Mouse (Mus musculus): ENCODE results near the gene Amd1. TPM values are rescaled to one million over a fixed set of nuclear protein-coding genes. Genes with fewer than 3 reads are reported as not detected.

The Amd1 gene
- polyA plus RNA-seq, 1 experiment = 114 TPM

DNA sequence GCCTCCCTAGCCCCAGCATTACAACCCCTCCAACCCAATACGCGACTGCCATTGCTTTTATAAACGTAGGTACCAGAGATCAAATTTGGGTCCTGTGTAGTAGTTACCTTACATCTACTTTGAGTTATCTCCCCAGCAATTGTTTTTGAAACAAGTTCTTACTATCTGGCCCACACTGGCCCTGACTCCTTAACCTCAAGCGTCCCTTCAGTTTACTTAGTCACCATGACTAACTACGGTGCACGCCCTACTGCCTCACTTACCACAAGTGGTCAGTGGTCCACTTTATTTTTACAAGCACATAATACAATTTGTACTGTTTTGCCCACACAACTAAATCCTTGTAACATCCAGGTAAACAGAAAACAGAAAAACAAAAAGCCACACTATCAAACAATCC lies 9.3 kb downstream of the Amd1 start:
- Histone ChIP-seq H3K27ac (ENCODE audit: insufficient read depth, low read length) (no peak overlapping the region), H3K4me1 (ENCODE audit: control insufficient read depth, insufficient read depth, low read length) (peaks cover 3% of the 10 kb centered on the region; the same call in 1 of the 2 replicates), H3K4me3 (replicated peaks; ENCODE audit: insufficient read depth, low read depth, low read length) (no peak overlapping the region), H3K27me3 (ENCODE audit: control insufficient read depth, insufficient read depth, low read length) (no peaks in the 10 kb centered on the region)
- 92% methylated on average over 6 of the region's 6 CpGs for WGBS
- DNase-seq = no peak
- TF ChIP-seq CTCF (IDR thresholded peaks at IDR 0.05; ENCODE audit: borderline replicate concordance, insufficient read depth, low read depth, low read length) (no peak), POLR2A (IDR thresholded peaks at IDR 0.05; ENCODE audit: borderline replicate concordance, insufficient read depth, low read length) (no peak)

DNA sequence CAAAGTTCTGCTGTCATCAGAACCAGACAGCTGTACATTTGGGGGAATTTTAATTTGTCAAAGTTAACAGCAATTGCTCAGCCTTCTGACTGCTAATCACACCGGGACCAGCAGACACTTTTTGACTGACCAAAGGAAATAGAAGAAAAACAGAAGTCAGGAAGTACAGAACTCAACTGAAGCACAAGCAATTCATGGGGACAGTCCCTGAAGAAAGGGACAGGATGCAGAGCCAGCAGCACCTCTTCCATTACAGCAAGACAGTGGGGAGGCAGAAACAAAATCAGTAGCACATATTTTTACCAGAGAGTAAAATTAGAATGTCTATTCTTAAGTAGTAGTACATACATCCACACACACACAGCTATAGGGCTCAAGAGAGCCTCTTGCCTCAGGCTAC lies 15.2 kb downstream of the Amd1 start:
- Histone ChIP-seq H3K4me3 (replicated peaks; ENCODE audit: insufficient read depth, low read depth, low read length) (no peak overlapping the region), H3K27me3 (ENCODE audit: control insufficient read depth, insufficient read depth, low read length) (no peaks in the 10 kb centered on the region), H3K27ac (ENCODE audit: insufficient read depth, low read length) (no peak overlapping the region), H3K4me1 (ENCODE audit: control insufficient read depth, insufficient read depth, low read length) (no peaks in the 10 kb centered on the region)
- TF ChIP-seq CTCF (IDR thresholded peaks at IDR 0.05; ENCODE audit: borderline replicate concordance, insufficient read depth, low read depth, low read length) (no peak), POLR2A (IDR thresholded peaks at IDR 0.05; ENCODE audit: borderline replicate concordance, insufficient read depth, low read length) (no peak)
- 89% methylated on average over 1 of the region's 1 CpGs for WGBS
- no peak for DNase-seq

DNA sequence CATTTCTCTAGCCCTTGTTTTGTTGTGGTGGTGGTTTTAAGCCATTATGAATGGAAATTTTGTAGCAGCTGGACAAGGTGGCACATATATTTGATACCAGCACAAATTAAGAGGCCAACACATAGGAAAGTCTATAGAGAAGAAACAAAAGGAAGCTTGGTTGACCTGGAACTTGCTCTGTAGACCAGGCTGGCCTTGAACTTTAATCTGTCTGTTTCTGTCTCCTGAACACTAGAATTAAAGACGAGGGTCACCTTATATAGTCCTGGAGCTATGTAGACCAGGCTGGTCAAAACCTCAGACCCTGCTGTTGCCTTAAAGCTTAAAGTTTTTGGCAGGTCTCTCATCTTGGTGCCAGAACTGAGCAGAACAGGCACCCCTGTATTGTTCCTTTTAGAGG lies 16.4 kb downstream of the Amd1 start:
- DNase-seq = no peak
- H3K4me3 ChIP-seq (replicated peaks; ENCODE audit: insufficient read depth, low read depth, low read length) = no peak overlapping the region
- no peak for TF ChIP-seq POLR2A (IDR thresholded peaks at IDR 0.05; ENCODE audit: borderline replicate concordance, insufficient read depth, low read length)
- no peak for TF ChIP-seq CTCF (IDR thresholded peaks at IDR 0.05; ENCODE audit: borderline replicate concordance, insufficient read depth, low read depth, low read length)
- no peak overlapping the region for H3K27ac ChIP-seq (ENCODE audit: insufficient read depth, low read length)
- WGBS = 65% methylated on average over 1 of the region's 1 CpGs
- H3K4me1 ChIP-seq (ENCODE audit: control insufficient read depth, insufficient read depth, low read length) = no peaks in the 10 kb centered on the region
- no peaks in the 10 kb centered on the region for H3K27me3 ChIP-seq (ENCODE audit: control insufficient read depth, insufficient read depth, low read length)

DNA sequence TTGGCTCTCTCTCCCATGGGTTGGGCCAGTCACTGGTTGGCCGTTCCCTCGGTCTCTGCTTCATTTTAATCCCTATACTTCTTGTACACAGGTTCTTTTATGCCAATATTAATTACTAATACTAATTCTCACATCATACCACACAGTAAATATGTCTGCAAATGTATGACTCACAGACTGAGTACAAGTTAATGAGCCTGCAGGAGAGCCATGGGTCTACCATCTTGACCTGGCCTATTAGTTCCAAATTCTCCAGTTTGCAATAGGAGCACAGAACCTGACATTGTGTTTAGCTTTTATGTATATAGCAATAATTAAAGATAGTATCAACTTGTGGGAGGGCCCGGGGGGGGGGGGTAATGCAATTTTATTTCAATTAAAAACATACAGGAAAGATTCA lies 17.0 kb downstream of the Amd1 start:
- Histone ChIP-seq H3K27me3 (ENCODE audit: control insufficient read depth, insufficient read depth, low read length) (no peaks in the 10 kb centered on the region), H3K27ac (ENCODE audit: insufficient read depth, low read length) (no peak overlapping the region), H3K4me1 (ENCODE audit: control insufficient read depth, insufficient read depth, low read length) (no peaks in the 10 kb centered on the region), H3K4me3 (replicated peaks; ENCODE audit: insufficient read depth, low read depth, low read length) (no peak overlapping the region)
- no peak for DNase-seq
- TF ChIP-seq POLR2A (IDR thresholded peaks at IDR 0.05; ENCODE audit: borderline replicate concordance, insufficient read depth, low read length) (no peak), CTCF (IDR thresholded peaks at IDR 0.05; ENCODE audit: borderline replicate concordance, insufficient read depth, low read depth, low read length) (no peak)
- 73% methylated on average over 3 of the region's 3 CpGs for WGBS

DNA sequence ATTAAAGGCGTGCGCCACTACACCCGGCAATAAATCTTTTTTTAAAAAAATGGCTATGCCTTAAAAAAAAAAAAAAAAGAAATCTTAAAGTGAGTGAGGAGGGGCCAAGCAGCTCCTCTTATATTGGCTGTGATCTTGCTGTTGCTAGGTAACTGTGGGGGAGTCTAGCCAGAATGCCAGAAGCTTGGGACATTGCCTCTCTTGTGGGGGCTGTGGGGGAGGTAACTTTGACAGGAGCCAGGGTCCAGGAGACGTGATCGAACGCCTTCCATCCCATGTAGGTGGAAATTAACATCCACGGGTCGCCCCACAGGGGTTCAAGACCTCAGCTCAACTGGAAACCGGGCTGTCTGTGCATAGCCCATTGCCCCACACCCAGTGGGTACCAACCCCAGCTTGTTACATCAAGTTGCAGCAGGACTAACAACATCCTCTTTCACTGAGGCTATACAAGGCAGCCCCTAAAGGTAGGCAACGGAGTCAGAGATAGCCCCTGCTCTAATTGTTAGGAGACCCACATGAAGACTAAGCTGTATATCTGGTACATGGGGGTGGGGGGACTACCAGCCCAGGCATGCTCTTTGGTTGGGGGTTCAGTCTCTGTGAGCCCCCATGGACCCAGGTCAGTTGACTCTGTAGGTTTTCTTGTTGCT lies 17.7 kb downstream of the Amd1 start:
- Histone ChIP-seq H3K27me3 (ENCODE audit: control insufficient read depth, insufficient read depth, low read length) (no peaks in the 10 kb centered on the region), H3K4me3 (replicated peaks; ENCODE audit: insufficient read depth, low read depth, low read length) (no peak overlapping the region), H3K4me1 (ENCODE audit: control insufficient read depth, insufficient read depth, low read length) (no peaks in the 10 kb centered on the region), H3K27ac (ENCODE audit: insufficient read depth, low read length) (no peak overlapping the region)
- 43% methylated on average over 10 of the region's 10 CpGs for WGBS
- no peak for TF ChIP-seq POLR2A (IDR thresholded peaks at IDR 0.05; ENCODE audit: borderline replicate concordance, insufficient read depth, low read length)
- TF ChIP-seq CTCF (IDR thresholded peaks at IDR 0.05; ENCODE audit: borderline replicate concordance, insufficient read depth, low read depth, low read length) = no peak
- DNase-seq = no peak

DNA sequence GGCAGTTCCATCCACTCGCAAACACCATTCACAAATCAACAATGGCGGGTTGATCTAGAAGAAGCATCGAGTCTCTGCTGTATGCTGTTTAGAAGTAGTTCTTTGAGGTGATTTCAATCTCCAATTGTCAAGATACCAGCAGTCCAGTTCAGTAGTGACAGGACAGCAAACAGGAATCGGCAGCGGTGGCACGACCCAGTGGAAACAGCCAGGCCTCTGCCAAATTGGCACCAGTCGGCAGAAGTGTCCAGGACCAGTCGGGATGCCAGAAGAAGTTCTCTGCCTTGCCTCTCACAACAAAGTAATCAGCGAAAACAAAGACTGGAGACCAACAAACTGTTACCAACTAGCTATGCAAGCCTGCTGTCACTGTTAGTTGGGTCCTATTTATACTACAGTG lies 18.4 kb downstream of the Amd1 start:
- Histone ChIP-seq H3K27ac (ENCODE audit: insufficient read depth, low read length) (no peak overlapping the region), H3K27me3 (ENCODE audit: control insufficient read depth, insufficient read depth, low read length) (no peaks in the 10 kb centered on the region), H3K4me3 (replicated peaks; ENCODE audit: insufficient read depth, low read depth, low read length) (no peak overlapping the region), H3K4me1 (ENCODE audit: control insufficient read depth, insufficient read depth, low read length) (no peaks in the 10 kb centered on the region)
- TF ChIP-seq CTCF (IDR thresholded peaks at IDR 0.05; ENCODE audit: borderline replicate concordance, insufficient read depth, low read depth, low read length) = no peak
- no peak for TF ChIP-seq POLR2A (IDR thresholded peaks at IDR 0.05; ENCODE audit: borderline replicate concordance, insufficient read depth, low read length)
- DNase-seq = no peak
- 47% methylated on average over 9 of the region's 9 CpGs for WGBS

DNA sequence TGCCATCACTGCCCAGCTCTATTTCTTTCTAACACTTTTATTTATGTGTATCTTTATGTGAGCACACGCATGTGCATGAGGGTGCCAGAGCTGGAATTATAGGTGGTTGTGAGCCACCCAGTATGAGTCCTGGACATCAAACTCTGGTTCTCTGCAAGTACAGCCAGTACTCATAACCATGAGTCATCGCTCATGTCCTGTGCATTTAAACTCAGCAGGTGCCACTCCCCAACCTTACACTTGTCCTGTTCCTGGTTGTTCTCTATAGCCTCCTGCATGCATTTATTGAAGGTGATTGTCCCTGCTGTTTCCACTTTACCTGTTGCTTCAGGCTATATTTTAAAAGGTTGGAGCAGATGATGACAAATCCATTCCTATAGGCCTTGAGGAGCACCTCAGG lies 20.4 kb downstream of the Amd1 start:
- no peak for DNase-seq
- TF ChIP-seq CTCF (IDR thresholded peaks at IDR 0.05; ENCODE audit: borderline replicate concordance, insufficient read depth, low read depth, low read length) (no peak), POLR2A (IDR thresholded peaks at IDR 0.05; ENCODE audit: borderline replicate concordance, insufficient read depth, low read length) (no peak)

DNA sequence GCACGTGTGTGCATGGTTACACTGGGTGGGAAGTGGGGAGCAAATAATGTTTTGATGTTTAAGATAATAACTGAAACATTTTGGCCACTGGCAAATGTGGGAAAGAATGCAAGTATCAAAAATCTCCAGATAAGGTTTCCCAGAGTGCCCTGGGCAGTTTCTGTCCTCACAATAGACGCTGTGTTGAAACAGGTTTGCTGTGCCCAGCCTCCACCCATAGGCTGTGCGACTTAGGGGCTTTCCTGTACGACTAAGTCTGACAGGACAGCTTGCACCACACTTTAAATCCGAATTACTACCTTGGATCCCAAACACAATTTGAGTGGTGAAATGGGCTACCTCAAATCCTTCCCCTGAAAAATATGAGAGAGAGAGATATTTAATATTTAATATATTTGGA lies 23.7 kb downstream of the Amd1 start:
- Histone ChIP-seq H3K27ac (ENCODE audit: insufficient read depth, low read length) (no peak overlapping the region), H3K27me3 (ENCODE audit: control insufficient read depth, insufficient read depth, low read length) (no peaks in the 10 kb centered on the region), H3K4me3 (replicated peaks; ENCODE audit: insufficient read depth, low read depth, low read length) (no peak overlapping the region), H3K4me1 (ENCODE audit: control insufficient read depth, insufficient read depth, low read length) (no peaks in the 10 kb centered on the region)
- DNase-seq = no peak
- 75% methylated on average over 5 of the region's 5 CpGs for WGBS
- TF ChIP-seq CTCF (IDR thresholded peaks at IDR 0.05; ENCODE audit: borderline replicate concordance, insufficient read depth, low read depth, low read length) (no peak), POLR2A (IDR thresholded peaks at IDR 0.05; ENCODE audit: borderline replicate concordance, insufficient read depth, low read length) (no peak)

More for the DNA sequence above, 20.4 kb downstream of the Amd1 start:
- H3K27me3 ChIP-seq (ENCODE audit: control insufficient read depth, insufficient read depth, low read length) = no peaks in the 10 kb centered on the region
- 96% methylated on average over 2 of the region's 2 CpGs for whole genome bisulfite sequencing
- H3K4me3 ChIP-seq (replicated peaks; ENCODE audit: insufficient read depth, low read depth, low read length) = no peak overlapping the region
- no peaks in the 10 kb centered on the region for H3K4me1 ChIP-seq (ENCODE audit: control insufficient read depth, insufficient read depth, low read length)
- no peak overlapping the region for H3K27ac ChIP-seq (ENCODE audit: insufficient read depth, low read length)

Data from cerebellum, adult 2 months (tissue).